Mouse (Mus musculus) small intestine, adult 2 months (tissue): ENCODE results near the gene Idh2. TPM values are rescaled to one million over a fixed set of nuclear protein-coding genes. Genes with fewer than 3 reads are reported as not detected.

Experiments
- H3K27ac ChIP-seq: fragments of 200-500 bp; 2 replicates; pipeline ENCODE4 v1.5.1; 2012; ENCODE audit warnings: low read depth, low read length, control low read depth, inconsistent platforms; ENCODE audit not compliant: insufficient read depth
- H3K27me3 ChIP-seq: fragments of 200-500 bp; 2 replicates; pipeline ENCODE4 v1.6.1; 2012; ENCODE audit warnings: mild to moderate bottlenecking, moderate library complexity, low read length, inconsistent platforms; ENCODE audit not compliant: control insufficient read depth, insufficient read depth
- H3K36me3 ChIP-seq: fragments of 200-500 bp; 2 replicates; pipeline ENCODE4 v1.6.1; 2012; ENCODE audit warnings: mild to moderate bottlenecking, low read length, control low read depth, inconsistent platforms; ENCODE audit not compliant: control insufficient read depth, insufficient read depth
- H3K4me1 ChIP-seq: fragments of 200-500 bp; 2 replicates; pipeline ENCODE4 v1.6.1; 2012; ENCODE audit warnings: low read length, inconsistent platforms, mixed read lengths; ENCODE audit not compliant: control insufficient read depth, insufficient read depth, insufficient read length
- H3K4me3 ChIP-seq: fragments of 200-500 bp; 2 replicates; pipeline ENCODE4 v1.5.1; 2012; ENCODE audit warnings: low read depth, mild to moderate bottlenecking, control low read depth, inconsistent platforms, low read length, moderate library complexity
- CTCF ChIP-seq: fragments of 200-500 bp; IDR thresholded peaks from 2 replicates; pipeline ENCODE4 v1.5.1; 2012; ENCODE audit warnings: low read depth, mild to moderate bottlenecking, control low read depth, inconsistent platforms, low read length, moderate library complexity, mixed read lengths; ENCODE audit not compliant: insufficient replicate concordance, insufficient read length; ENCODE audit errors: extremely low read depth
- POLR2A ChIP-seq: fragments of 200-500 bp; IDR thresholded peaks from 2 replicates; pipeline ENCODE4 v1.6.1; 2012; ENCODE audit warnings: low read depth, mild to moderate bottlenecking, control low read depth, inconsistent platforms, low read length, moderate library complexity
- WGBS: fragments of 180-500 bp; shearing (Covaris S2); methylation state at CpG from one replicate; pipeline ENCODE4 v1.1.7; 2018; 5-methylcytosine and 5-hydroxymethylcytosine counted together
- polyA plus RNA-seq: library from polyadenylated mRNA; depleted of rRNA; stranded (reverse); fragments of >200 nt; gene quantifications from 2 replicates; pipeline ENCODE4 v1.2.3, GENCODE M21; 2012

Idh2 gene
- polyA plus RNA-seq, 1 experiment: 82.3 TPM

- TF ChIP-seq POLR2A: no peak
- peak; percentile 53; the same call in 1 of the 2 replicates for TF ChIP-seq CTCF
- Histone ChIP-seq H3K27ac (no peak overlapping the region), H3K36me3 (no peaks in the 10 kb centered on the region), H3K27me3 (no peaks in the 10 kb centered on the region), H3K4me1 (0 out of 2 replicates have a peak, but pooled peaks cover 3% of the 10 kb centered on the region), H3K4me3 (no peak overlapping the region)
- WGBS: 73% methylated on average over 6 of the region's 6 CpGs
Observed at GRCm38 (mm10) chr7:80152152-80152551, 37.0 kb upstream of the Idh2 start.

DNA sequence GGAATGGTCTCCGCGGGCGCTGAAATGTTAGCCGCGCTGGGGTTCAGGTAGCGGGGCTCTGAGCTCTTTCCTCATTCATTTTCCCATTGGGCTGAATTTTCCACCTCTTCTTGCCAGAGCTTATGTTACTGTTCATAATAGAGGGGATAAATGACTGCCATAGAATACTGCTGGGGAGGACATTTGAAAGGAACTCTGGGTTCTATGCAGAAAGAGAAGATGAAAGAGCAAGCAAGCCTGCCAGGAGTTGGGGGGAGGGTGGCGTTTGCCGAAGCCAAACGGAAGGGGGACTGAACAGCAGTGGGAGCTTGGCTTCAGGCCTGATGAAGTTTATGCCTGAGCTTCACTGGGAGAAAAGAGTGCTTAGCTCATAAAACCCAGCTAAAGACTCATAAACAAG is 34.2 kb upstream of the Idh2 start:
- TF ChIP-seq CTCF (no peak), POLR2A (no peak)
- H3K27ac ChIP-seq: no peak overlapping the region
- WGBS: 75% methylated on average over 9 of the region's 9 CpGs
- peaks cover 3% of the 10 kb centered on the region; the same call in 1 of the 2 replicates for H3K4me1 ChIP-seq
- no peaks in the 10 kb centered on the region for H3K36me3 ChIP-seq
- no peaks in the 10 kb centered on the region for H3K27me3 ChIP-seq
- no peak overlapping the region for H3K4me3 ChIP-seq

GRCm38 (mm10) chr7:80146077-80146476 is 30.9 kb upstream of the Idh2 start:
- Histone ChIP-seq H3K36me3 (no peaks in the 10 kb centered on the region), H3K4me3 (no peak overlapping the region), H3K4me1 (peaks cover 3% of the 10 kb centered on the region; the same call in 1 of the 2 replicates), H3K27ac (no peak overlapping the region), H3K27me3 (no peaks in the 10 kb centered on the region)
- no peak for TF ChIP-seq CTCF
- WGBS: 26% methylated on average over 8 of the region's 8 CpGs

DNA sequence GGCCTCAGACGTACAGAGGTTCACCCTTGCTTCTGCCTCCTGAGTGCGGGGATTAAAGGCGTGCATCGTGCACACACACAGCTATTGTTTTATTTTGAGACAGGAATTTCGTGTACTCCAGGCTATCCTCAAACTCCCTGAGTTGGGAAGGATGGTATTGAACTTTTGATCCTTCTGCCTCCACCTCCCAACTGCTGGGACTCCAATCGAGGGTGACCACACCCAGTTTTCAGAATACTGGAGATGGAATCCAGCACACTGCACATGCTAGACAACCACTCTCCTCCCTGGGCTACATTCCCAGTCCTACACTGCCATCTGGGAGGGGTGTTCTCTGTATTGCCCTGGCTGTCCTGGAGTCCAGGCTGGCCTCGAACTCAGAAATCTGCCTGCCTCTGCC is 29.5 kb upstream of the Idh2 start:
- H3K27me3 ChIP-seq: no peaks in the 10 kb centered on the region
- H3K4me3 ChIP-seq: no peak overlapping the region
- H3K36me3 ChIP-seq: no peaks in the 10 kb centered on the region
- 81% methylated on average over 7 of the region's 7 CpGs for WGBS
- H3K27ac ChIP-seq: 0 out of 2 replicates have a peak overlapping the region, but pooled peaks have one; percentile 32
- H3K4me1 ChIP-seq: peaks cover 3% of the 10 kb centered on the region; the same call in 1 of the 2 replicates
- no peak for TF ChIP-seq POLR2A
- no peak for TF ChIP-seq CTCF

DNA sequence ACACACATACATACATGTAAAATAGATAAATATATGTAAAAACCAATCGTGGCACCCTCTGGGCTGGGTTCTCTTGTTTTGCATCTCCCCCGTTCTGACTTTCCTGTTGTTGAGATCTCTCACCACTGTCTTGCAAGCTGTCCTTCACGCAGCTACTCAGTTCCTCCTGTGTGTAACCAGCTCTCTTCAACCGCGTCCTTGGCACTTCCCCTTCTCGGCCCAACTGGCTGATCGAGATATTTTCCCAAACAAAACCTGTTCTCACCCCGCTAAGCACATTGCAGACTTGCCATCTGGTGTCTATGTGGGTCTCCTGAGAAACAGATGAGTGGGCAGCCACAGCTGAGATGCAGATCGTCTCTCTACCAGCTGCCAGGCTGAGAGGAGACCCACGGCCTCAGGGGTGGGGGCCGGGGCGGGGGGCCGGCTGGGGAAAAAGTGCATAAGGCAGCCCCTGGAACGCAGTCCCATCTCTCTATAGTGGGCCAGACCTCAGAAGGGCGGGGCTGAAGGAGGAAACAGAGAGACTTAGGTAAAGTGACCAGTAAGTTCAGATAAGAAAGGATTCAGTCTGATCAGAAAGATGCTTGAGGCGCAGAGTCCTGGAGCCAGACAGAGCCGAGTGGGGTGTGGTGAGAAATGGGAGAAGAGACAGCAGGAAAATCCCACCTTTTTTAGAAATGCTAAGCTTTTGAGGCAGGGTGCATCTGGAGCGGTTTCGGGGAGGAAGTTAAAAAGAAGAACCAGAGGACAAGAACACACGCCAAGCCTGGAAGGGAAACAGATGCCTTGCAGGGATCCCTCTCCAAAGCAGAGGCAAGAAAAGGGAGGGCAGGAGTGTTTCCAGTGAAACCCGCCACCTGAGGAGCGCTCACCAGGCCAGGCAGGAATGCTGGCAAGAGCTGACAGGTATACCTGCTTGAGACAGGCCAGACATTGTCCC is 28.4 kb upstream of the Idh2 start:
- 56% methylated on average over 22 of the region's 22 CpGs for WGBS
- Histone ChIP-seq H3K36me3 (no peaks in the 10 kb centered on the region), H3K27me3 (no peaks in the 10 kb centered on the region), H3K27ac (peak overlapping the region; percentile 43), H3K4me3 (peak overlapping the region; percentile 17), H3K4me1 (peaks cover 3% of the 10 kb centered on the region; the same call in 1 of the 2 replicates)
- TF ChIP-seq CTCF: no peak
- no peak for TF ChIP-seq POLR2A

DNA sequence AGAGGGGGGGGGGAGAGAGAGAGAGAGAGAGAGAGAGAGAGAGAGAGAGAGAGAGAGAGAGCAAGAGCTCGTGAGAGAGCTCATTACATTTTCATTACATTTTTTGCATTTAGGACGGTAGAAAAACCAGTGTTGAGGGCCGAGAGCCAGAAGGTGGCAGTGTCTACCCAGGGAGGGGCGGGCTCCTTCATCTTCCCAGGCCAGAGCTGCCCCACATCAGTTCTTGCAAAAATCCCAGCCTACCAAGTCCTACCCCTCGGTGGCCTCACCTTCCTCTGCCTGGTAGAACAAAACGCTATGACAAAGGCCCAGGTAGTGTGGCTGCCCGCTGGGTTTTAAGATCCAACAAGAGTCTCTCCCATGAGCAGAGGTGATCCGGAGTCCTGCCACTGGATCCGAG is 25.6 kb upstream of the Idh2 start:
- Histone ChIP-seq H3K4me1 (peaks cover 3% of the 10 kb centered on the region; the same call in 1 of the 2 replicates), H3K27me3 (no peaks in the 10 kb centered on the region), H3K27ac (no peak overlapping the region), H3K4me3 (no peak overlapping the region), H3K36me3 (no peaks in the 10 kb centered on the region)
- TF ChIP-seq CTCF: peak; percentile 88
- no peak for TF ChIP-seq POLR2A
- WGBS: 21% methylated on average over 9 of the region's 9 CpGs

GRCm38 (mm10) chr7:80138375-80138774 is 23.2 kb upstream of the Idh2 start:
- Histone ChIP-seq H3K36me3 (no peaks in the 10 kb centered on the region), H3K27me3 (no peaks in the 10 kb centered on the region), H3K4me1 (peaks cover 11% of the 10 kb centered on the region; the same call in 1 of the 2 replicates), H3K4me3 (no peak overlapping the region), H3K27ac (no peak overlapping the region)
- TF ChIP-seq CTCF (no peak), POLR2A (no peak)
- 92% methylated on average over 1 of the region's 1 CpGs for WGBS

- TF ChIP-seq CTCF: no peak
- TF ChIP-seq POLR2A: no peak
- WGBS: 50% methylated on average over 1 of the region's 1 CpGs
- Histone ChIP-seq H3K27ac (no peak overlapping the region), H3K36me3 (no peaks in the 10 kb centered on the region), H3K4me3 (no peak overlapping the region), H3K27me3 (no peaks in the 10 kb centered on the region), H3K4me1 (peaks cover 17% of the 10 kb centered on the region)
Observed at GRCm38 (mm10) chr7:80135173-80135532, 20.0 kb upstream of the Idh2 start.
